Mouse (Mus musculus) layer of hippocampus, adult 8-10 months (tissue): Measurements from ENCODE around the gene 1700001K19Rik. TPM values are rescaled to one million over a fixed set of nuclear protein-coding genes. Genes with fewer than 3 reads are reported as not detected.

Experiments used
- microRNA-seq, 2 experiments: library from miRNA; unstranded; fragments of <30 nt; microRNA quantifications; one replicate each; pipeline ENCODE4 v1.2.0; 2022
- total RNA-seq, 4 experiments: library from RNA; stranded (reverse); gene quantifications; 2 replicates each; pipeline ENCODE4 v1.2.4; 2022

The 1700001K19Rik gene
- total RNA-seq, 4 experiments from 2014 or later: not detected

Small RNA genes lying within 50 kb of the gene (microRNA-seq; reads per million reads assigned to microRNA genes)
- gene Gm27299: 0 reads per million in 2 experiments

Other genes starting within 250 kb of the 1700001K19Rik start
- 100 to 1,000 TPM; 227 to 249 (median 241) TPM for gene Ppp2r5c, start 235.5 kb downstream of the 1700001K19Rik start, total RNA-seq
- 100 to 1,000 TPM; 273 to 309 (median 284) TPM for gene Dync1h1, start 81.2 kb downstream of the 1700001K19Rik start, total RNA-seq
- 1,000 to 10,000 TPM in 2 of 4 experiments, 100 to 1,000 TPM in 2; 961 to 1,174 (median 991) TPM for gene Hsp90aa1, start 20.1 kb upstream of the 1700001K19Rik start, total RNA-seq
- 10 to 100 TPM; 44.8 to 62.6 (median 50.4) TPM for gene Wdr20, start 55.3 kb upstream of the 1700001K19Rik start, total RNA-seq
- 10 to 100 TPM in 3 of 4 experiments, 1 to 10 TPM in 1; 7.5 to 14.1 (median 11.5) TPM for gene Mok, start 158.3 kb upstream of the 1700001K19Rik start, total RNA-seq
- 10 to 100 TPM; 12.3 to 15.4 (median 14.8) TPM for gene Zfp839, start 167.6 kb upstream of the 1700001K19Rik start, total RNA-seq
- 10 to 100 TPM; 47.1 to 66.8 (median 55.9) TPM for gene Cinp, start 206.5 kb upstream of the 1700001K19Rik start, total RNA-seq
- 10 to 100 TPM; 40.1 to 46.1 (median 44.4) TPM for gene Tecpr2, start 206.6 kb upstream of the 1700001K19Rik start, total RNA-seq